Mouse (Mus musculus) lung, postnatal 0 days (tissue): ENCODE data around the gene Pgm2l1. TPM values are rescaled to one million over a fixed set of nuclear protein-coding genes. Genes with fewer than 3 reads are reported as not detected.

Experiments used
- ATAC-seq: fragments of 200-750 bp; cut with Nextera tagmentation; 2 replicates; pipeline ENCODE4 v1.8.0; 2017; ENCODE audit warnings: moderate library complexity
- DNase-seq: peaks from one replicate; pipeline ENCODE4 v3.0.0-alpha.2; 2016; ENCODE audit warnings: low spot score
- H3K27ac ChIP-seq: fragments of 300-500 bp; sonication (generic); 2 replicates; pipeline ENCODE4 v1.5.1; 2014; ENCODE audit warnings: antibody characterized with exemption, mild to moderate bottlenecking, low read length, mixed read lengths
- H3K27me3 ChIP-seq: fragments of 300-500 bp; sonication (generic); replicated peaks from 2 replicates; pipeline ENCODE4 v1.6.1; 2014; ENCODE audit warnings: low read length, mixed read lengths; ENCODE audit not compliant: insufficient read depth
- H3K36me3 ChIP-seq: fragments of 300-500 bp; sonication (generic); 2 replicates; pipeline ENCODE4 v1.6.1; 2014; ENCODE audit warnings: low read length, mixed read lengths; ENCODE audit not compliant: insufficient read depth
- H3K4me1 ChIP-seq: fragments of 300-500 bp; sonication (generic); 2 replicates; pipeline ENCODE4 v1.6.1; 2014; ENCODE audit warnings: antibody characterized with exemption, low read depth, low read length, mixed read lengths; ENCODE audit not compliant: insufficient read depth
- H3K4me2 ChIP-seq: fragments of 300-500 bp; sonication (generic); replicated peaks from 2 replicates; pipeline ENCODE4 v1.6.1; 2014; ENCODE audit warnings: low read depth, mild to moderate bottlenecking, low read length, moderate library complexity, mixed read lengths
- H3K4me3 ChIP-seq: fragments of 300-500 bp; sonication (generic); 2 replicates; pipeline ENCODE4 v1.5.1; 2014; ENCODE audit warnings: low read depth, low read length
- H3K9ac ChIP-seq: fragments of 300-500 bp; sonication (generic); replicated peaks from 2 replicates; pipeline ENCODE4 v1.6.1; 2014; ENCODE audit warnings: low read depth, mild to moderate bottlenecking
- H3K9me3 ChIP-seq: fragments of 300-500 bp; sonication (generic); 2 replicates; pipeline ENCODE4 v1.6.1; 2016; ENCODE audit warnings: low read length, mixed read lengths
- CTCF ChIP-seq: IDR thresholded peaks from 2 replicates; pipeline ENCODE4 v1.5.1; 2016; ENCODE audit warnings: antibody characterized with exemption, mild to moderate bottlenecking
- EP300 ChIP-seq: IDR thresholded peaks from 2 replicates; pipeline ENCODE4 v1.6.1; 2016; ENCODE audit warnings: antibody characterized with exemption, mild to moderate bottlenecking, control low read depth
- WGBS: fragments of 180-500 bp; shearing (Covaris S2); extraction: QIAGEN DNeasy Blood & Tissue Kit; methylation state at CpG from one replicate; pipeline ENCODE4 v1.1.7; 2014; 5-methylcytosine and 5-hydroxymethylcytosine counted together
- polyA plus RNA-seq: library from polyadenylated mRNA; unstranded; fragments of >200 nt; fragmentation: Nextera tagmentation; extraction: Ambion mirVana; gene quantifications from 2 replicates; pipeline ENCODE4 v1.2.1, GENCODE M21; 2015

The Pgm2l1 gene
- polyA plus RNA-seq, 1 experiment from 2014 or later, result 2.0 TPM

- no peaks in the 10 kb centered on the region for H3K9me3 ChIP-seq
- no peak overlapping the region for H3K27ac ChIP-seq
- H3K27me3 ChIP-seq, result no peaks in the 10 kb centered on the region
- 51% methylated on average over 7 of the region's 7 CpGs for WGBS
- H3K4me3 ChIP-seq, result no peak overlapping the region
- DNase-seq, result peak; percentile 60
- H3K4me1 ChIP-seq, result no peaks in the 10 kb centered on the region
- TF ChIP-seq EP300 (no peak), CTCF (peak; percentile 86)
- no peak for ATAC-seq
- H3K9ac ChIP-seq, result no peak overlapping the region
- H3K36me3 ChIP-seq, result no peaks in the 10 kb centered on the region
- H3K4me2 ChIP-seq, result no peak overlapping the region
Measured at GRCm38 (mm10) chr7:100234264-100234885, 7.2 kb downstream of the Pgm2l1 start.

- H3K4me2 ChIP-seq, result no peak overlapping the region
- H3K27ac ChIP-seq, result no peak overlapping the region
- no peak for TF ChIP-seq CTCF
- TF ChIP-seq EP300, result no peak
- H3K4me1 ChIP-seq, result no peaks in the 10 kb centered on the region
- no peak overlapping the region for H3K9ac ChIP-seq
- DNase-seq (no peak), ATAC-seq (no peak)
- no peaks in the 10 kb centered on the region for H3K36me3 ChIP-seq
- no peaks in the 10 kb centered on the region for H3K9me3 ChIP-seq
- WGBS, result 86% methylated on average over 1 of the region's 1 CpGs
- H3K27me3 ChIP-seq, result no peaks in the 10 kb centered on the region
- H3K4me3 ChIP-seq, result no peak overlapping the region
Measured at GRCm38 (mm10) chr7:100238271-100238670, 11.1 kb downstream of the Pgm2l1 start.

GRCm38 (mm10) chr7:100240601-100241000 lies 13.4 kb downstream of the Pgm2l1 start:
- Histone ChIP-seq H3K27me3 (no peaks in the 10 kb centered on the region), H3K4me2 (no peak overlapping the region), H3K9me3 (no peaks in the 10 kb centered on the region), H3K9ac (no peak overlapping the region), H3K36me3 (no peaks in the 10 kb centered on the region), H3K4me1 (no peaks in the 10 kb centered on the region), H3K27ac (no peak overlapping the region), H3K4me3 (no peak overlapping the region)
- WGBS, result 96% methylated on average over 2 of the region's 2 CpGs
- ATAC-seq (no peak), DNase-seq (no peak)
- TF ChIP-seq CTCF, result no peak
- TF ChIP-seq EP300, result no peak

- H3K9ac ChIP-seq, result no peak overlapping the region
- DNase-seq (no peak), ATAC-seq (no peak)
- no peak for TF ChIP-seq EP300
- no peak for TF ChIP-seq CTCF
- WGBS, result 85% methylated on average over 1 of the region's 1 CpGs
- H3K4me3 ChIP-seq, result no peak overlapping the region
- H3K36me3 ChIP-seq, result no peaks in the 10 kb centered on the region
- no peaks in the 10 kb centered on the region for H3K27me3 ChIP-seq
- H3K4me2 ChIP-seq, result no peak overlapping the region
- no peak overlapping the region for H3K27ac ChIP-seq
- no peaks in the 10 kb centered on the region for H3K9me3 ChIP-seq
- H3K4me1 ChIP-seq, result no peaks in the 10 kb centered on the region
Measured at GRCm38 (mm10) chr7:100243007-100243406, 15.8 kb downstream of the Pgm2l1 start.

- no peaks in the 10 kb centered on the region for H3K36me3 ChIP-seq
- H3K9ac ChIP-seq, result no peak overlapping the region
- no peaks in the 10 kb centered on the region for H3K27me3 ChIP-seq
- DNase-seq, result no peak
- ATAC-seq, result no peak
- WGBS, result 81% methylated on average over 4 of the region's 4 CpGs
- no peak overlapping the region for H3K4me2 ChIP-seq
- H3K9me3 ChIP-seq, result no peaks in the 10 kb centered on the region
- TF ChIP-seq EP300 (no peak), CTCF (no peak)
- no peaks in the 10 kb centered on the region for H3K4me1 ChIP-seq
- H3K4me3 ChIP-seq, result no peak overlapping the region
- H3K27ac ChIP-seq, result no peak overlapping the region
Measured at GRCm38 (mm10) chr7:100244225-100244624, 17.0 kb downstream of the Pgm2l1 start.

GRCm38 (mm10) chr7:100245176-100245575 lies 18.0 kb downstream of the Pgm2l1 start:
- TF ChIP-seq EP300 (no peak), CTCF (no peak)
- Histone ChIP-seq H3K27ac (no peak overlapping the region), H3K9me3 (no peaks in the 10 kb centered on the region), H3K4me3 (no peak overlapping the region), H3K9ac (no peak overlapping the region), H3K36me3 (no peaks in the 10 kb centered on the region), H3K4me2 (no peak overlapping the region), H3K4me1 (no peaks in the 10 kb centered on the region), H3K27me3 (no peaks in the 10 kb centered on the region)
- ATAC-seq, result no peak
- no peak for DNase-seq
- 89% methylated on average over 3 of the region's 3 CpGs for WGBS

- Histone ChIP-seq H3K27ac (no peak overlapping the region), H3K9ac (no peak overlapping the region), H3K4me3 (no peak overlapping the region), H3K4me2 (no peak overlapping the region), H3K4me1 (no peaks in the 10 kb centered on the region), H3K36me3 (no peaks in the 10 kb centered on the region), H3K9me3 (no peaks in the 10 kb centered on the region), H3K27me3 (no peaks in the 10 kb centered on the region)
- 94% methylated on average over 5 of the region's 5 CpGs for WGBS
- no peak for DNase-seq
- TF ChIP-seq EP300 (no peak), CTCF (no peak)
- no peak for ATAC-seq
Measured at GRCm38 (mm10) chr7:100250667-100251066, 23.5 kb downstream of the Pgm2l1 start.
